Mouse (Mus musculus): ENCODE results near the gene Hmx3. TPM values are rescaled to one million over a fixed set of nuclear protein-coding genes. Genes with fewer than 3 reads are reported as not detected.

Hmx3 gene
- total RNA-seq, 2 experiments from 2014 or later = not detected

DNA sequence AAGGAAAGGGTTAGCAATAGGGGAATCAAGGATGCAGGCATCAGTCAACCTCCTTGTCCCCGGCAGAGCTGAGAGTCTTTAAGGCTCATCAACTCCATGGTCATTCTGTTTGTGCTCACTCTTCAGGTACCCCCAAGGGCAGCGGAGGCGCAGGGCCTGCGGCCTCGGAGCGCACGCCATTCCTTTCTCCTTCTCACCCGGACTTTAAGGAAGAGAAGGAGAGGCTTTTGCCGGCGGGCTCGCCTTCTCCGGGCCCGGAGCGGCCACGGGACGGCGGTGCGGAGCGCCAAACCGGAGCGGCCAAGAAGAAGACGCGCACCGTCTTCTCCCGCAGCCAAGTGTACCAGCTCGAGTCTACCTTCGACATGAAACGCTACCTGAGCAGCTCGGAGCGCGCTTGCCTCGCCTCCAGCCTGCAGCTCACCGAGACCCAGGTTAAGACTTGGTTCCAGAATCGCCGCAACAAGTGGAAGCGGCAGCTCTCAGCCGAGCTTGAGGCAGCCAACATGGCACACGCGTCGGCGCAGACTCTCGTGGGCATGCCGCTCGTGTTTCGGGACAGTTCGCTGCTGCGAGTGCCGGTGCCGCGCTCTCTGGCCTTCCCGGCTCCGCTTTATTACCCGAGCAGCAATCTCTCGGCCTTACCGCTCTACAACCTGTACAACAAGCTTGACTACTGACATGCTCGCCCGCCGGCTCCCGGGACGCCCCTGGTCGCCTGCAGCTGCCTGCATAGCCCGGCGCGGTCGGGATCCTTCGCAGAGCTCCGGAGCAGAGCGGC lies 12.8 kb downstream of the Hmx3 start:
- no peak for DNase-seq (ENCODE audit: low spot score in 2 of 2)
- intact Hi-C loops (cut with DNase I) = loop anchor here (2.0 kb wide), 1 partner anchor 15 kb away; no protein-coding TSS in a partner anchor

DNA sequence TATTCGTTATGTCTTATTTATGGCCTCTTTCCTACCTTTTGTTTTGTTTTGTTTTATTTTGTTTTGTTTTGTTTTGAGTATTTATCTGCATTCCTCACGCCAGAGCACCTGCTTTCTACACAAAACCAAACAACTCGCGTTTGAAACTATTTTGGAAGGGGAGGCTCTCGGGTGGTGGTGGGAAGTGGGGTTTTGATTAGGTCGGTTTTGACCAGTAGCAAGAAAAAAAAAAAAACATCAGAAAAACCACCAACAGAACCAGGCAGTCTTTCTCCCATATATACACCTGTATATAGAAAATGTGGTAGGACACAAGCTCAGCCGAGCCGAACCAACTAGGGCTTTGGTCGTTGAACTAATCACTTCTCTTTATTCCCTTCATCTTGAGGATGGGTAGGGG lies 13.4 kb downstream of the Hmx3 start:
- intact Hi-C loops (cut with DNase I) = loop anchor here (2.0 kb wide), 1 partner anchor 15 kb away; no protein-coding TSS in a partner anchor
- no peak for DNase-seq (ENCODE audit: low spot score in 2 of 2)

DNA sequence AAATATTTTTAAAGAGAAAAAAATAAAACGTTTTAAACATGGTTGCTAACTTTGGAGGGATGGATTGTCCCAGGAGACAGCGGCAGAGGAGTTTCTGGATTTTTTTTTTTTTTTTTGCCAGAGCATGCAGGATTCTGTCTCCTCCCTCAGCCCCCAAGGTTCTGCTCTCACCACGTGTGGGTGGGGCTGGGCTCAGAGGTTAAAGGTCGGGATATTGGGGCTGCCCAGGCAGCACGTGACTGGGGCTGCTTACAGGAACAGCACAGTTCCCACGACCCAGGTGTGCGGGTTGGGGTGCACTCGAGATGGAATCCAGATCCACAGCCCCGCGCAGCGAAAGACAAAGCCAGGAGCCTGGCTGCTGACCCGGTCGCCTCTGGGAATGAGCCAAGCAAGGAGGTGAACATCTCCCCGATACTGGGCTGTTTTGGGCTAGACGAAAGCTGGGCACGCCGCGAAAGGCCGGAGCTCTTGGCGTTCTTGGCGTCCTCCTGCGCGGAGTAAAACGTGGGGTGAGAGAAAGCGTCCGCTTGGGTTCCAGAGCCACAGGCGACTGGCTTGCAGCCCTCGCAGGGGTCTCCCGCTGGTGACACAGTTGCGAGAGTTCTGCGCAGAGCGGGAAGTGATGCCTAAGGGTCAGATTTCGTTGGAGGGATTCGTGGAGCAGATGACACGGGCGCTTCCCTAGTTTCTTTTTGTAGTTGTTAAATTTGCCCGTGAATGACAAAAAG lies 14.0 kb downstream of the Hmx3 start:
- intact Hi-C loops (cut with DNase I) = loop anchor here (2.0 kb wide), 1 partner anchor 16 kb away; no protein-coding TSS in a partner anchor
- DNase-seq (ENCODE audit: low spot score in 2 of 2) = no peak

DNA sequence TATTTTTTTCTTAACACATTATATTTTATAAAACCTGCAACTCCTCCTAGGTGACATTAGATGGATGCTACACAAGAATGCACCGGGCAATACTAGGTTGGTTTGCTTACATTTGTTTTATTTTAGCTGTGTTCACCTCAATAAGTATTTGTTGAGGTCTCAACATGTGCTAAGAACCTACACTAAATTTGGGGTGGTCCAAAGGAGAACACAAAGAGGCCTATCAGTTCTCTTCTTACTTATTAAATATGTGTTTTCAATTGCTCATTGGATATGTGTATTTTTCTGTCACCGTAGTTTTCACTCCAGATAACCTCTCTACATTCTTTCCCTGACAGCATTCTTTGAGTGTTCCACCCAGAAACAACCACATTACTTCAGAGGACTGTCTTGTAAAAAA lies 15.1 kb downstream of the Hmx3 start:
- intact Hi-C loops (cut with DNase I) = loop anchor here (2.0 kb wide), 1 partner anchor 17 kb away; no protein-coding TSS in a partner anchor
- no peak for DNase-seq (ENCODE audit: low spot score in 2 of 2)

DNA sequence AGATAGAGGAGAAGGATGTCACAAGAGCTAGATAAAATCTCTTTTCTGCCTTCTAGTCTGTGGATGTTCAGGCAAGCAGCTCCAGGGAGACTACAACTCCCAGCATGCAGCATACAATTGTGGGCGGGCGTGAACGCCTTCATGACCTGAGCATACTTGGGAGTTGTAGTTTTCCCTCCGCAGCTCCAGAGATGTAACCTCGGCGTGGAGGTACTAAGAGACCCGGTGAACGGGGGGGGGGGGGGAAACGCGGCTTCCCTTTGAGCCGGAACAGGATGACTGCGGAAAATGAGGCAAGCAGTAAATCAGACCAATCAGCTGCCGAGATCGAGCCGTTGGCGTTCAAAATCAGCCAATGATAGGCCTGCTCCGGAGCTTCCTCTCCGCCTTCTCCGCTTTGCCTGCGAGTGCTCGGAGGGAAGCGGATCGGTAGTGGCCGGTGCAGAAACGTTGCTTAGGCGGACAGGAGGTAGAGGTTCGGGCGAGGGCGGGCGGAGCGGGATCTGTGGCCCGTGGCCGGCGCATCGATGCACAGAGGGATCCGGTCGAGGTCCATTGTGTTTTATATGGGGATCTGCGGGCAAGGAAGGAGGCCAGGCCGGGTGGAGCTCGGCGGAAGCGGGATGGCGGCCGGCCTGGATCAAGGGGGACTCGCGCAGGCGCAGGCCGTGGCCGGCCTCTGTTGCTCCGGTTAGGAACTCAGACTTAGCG lies 17.5 kb downstream of the Hmx3 start, which contains the start of gene Bub3:
Bub3 (plus strand) TSS at position 237 of the 711 bp plus-strand sequence.
- peak; percentile 92 to 97 for DNase-seq (ENCODE audit: low spot score in 2 of 2)
- intact Hi-C loops (cut with DNase I) = loop anchor here (10.0 kb wide), 1 partner anchor 125 kb away; no protein-coding TSS in a partner anchor

DNA sequence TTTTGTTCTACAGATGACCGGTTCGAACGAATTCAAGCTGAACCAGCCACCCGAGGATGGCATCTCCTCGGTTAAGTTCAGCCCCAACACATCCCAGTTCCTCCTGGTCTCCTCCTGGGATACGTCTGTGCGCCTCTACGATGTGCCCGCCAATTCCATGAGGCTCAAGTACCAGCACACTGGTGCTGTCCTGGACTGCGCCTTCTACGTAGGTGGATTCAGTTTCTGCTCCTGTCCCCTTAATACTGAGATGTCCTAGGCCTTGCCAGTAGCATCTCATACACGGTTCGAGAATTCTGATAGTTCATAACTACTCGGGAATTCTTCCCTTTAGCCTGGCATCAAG lies 18.0 kb downstream of the Hmx3 start:
- intact Hi-C loops (cut with DNase I) = loop anchor here (10.0 kb wide), 1 partner anchor 126 kb away; no protein-coding TSS in a partner anchor
- no peak for DNase-seq (ENCODE audit: low spot score in 2 of 2)

DNA sequence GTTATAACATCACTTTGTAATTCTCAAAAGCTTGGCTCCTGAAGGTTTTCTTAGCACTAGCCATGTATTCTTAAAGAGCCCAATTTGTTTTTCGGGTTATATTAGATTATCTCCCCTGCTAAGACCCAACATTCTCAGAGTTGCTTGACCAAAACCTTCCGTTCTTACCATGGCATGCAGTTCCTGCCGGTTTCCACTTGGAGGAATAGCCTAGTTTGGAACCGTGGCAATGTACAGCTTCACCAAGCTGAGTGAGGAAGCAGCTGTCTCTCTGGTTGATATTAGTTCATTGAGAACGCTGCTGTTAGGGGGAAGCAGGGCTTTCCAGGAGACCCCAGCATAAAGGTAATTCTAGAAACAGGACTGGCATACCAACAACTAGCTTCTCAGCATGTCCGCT lies 32.6 kb downstream of the Hmx3 start:
- intact Hi-C loops (cut with DNase I) = loop anchor here (10.0 kb wide), 1 partner anchor 170 kb away; no protein-coding TSS in a partner anchor
- no peak for DNase-seq (ENCODE audit: low spot score in 2 of 2)

DNA sequence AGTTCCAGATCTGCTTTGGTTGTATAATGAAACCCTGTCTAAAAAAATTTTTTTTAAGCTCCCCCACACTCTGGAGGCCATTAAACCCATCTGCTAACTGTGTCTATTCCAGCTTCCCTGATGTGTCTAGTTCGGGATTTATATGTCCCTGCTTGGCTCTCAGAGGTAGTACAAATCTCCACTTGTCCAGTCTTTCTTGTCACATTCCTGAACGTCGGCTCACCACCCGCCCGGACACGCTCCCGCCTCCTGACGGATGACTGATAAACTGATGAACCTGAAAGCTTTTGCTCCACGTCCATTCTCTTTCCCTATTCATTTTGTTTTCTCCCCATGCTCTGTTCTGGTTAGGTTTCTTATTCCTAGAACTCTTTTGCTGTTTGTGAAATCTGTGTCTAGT lies 39.5 kb downstream of the Hmx3 start:
- no peak for DNase-seq (ENCODE audit: low spot score in 2 of 2)
- intact Hi-C loops (cut with DNase I) = no loop called here

DNA sequence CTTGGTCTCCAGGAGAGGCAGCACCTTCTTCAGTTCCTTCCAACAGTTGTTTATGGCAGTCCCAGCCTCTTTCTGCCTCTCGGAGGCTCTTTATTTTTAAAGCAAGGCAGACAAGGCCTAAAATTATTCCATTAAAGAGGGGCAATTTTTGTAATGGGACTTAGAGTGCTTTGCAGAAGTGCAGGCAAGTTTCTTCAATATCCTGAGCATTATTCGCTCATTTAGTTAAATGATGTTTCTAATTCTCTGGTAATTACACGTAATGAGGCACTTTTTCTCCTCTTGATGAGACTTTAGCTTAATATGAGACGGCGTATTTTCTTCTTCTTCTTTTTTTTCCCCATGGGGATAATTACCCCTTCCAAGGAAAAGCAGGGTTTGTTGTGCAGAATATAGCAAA lies 42.9 kb downstream of the Hmx3 start:
- DNase-seq (ENCODE audit: low spot score in 2 of 2) = no peak
- intact Hi-C loops (cut with DNase I) = no loop called here

Other genes starting within 250 kb of the Hmx3 start
- under 1 TPM; 0.15 to 0.20 TPM for gene Cuzd1, start 220.6 kb upstream of the Hmx3 start, total RNA-seq (2021)
- under 1 TPM in 1 of 2 experiments, not detected in 1; 0.89 TPM for gene Fam24b, start 213.4 kb upstream of the Hmx3 start, total RNA-seq (2021)
- gene Fam24a, start 209.0 kb upstream of the Hmx3 start, total RNA-seq (2021) = not detected
- gene 2310057M21Rik, start 180.1 kb upstream of the Hmx3 start, total RNA-seq (2021) = 10 to 100 TPM; 21.7 to 26.0 TPM
- 10 to 100 TPM; 40.9 to 49.8 TPM for gene Pstk, start 171.7 kb upstream of the Hmx3 start, total RNA-seq (2021)
- 10 to 100 TPM; 45.1 to 45.9 TPM for gene Ikzf5, start 132.3 kb upstream of the Hmx3 start, total RNA-seq (2021)
- 10 to 100 TPM; 68.4 to 68.8 TPM for gene Acadsb, start 132.3 kb upstream of the Hmx3 start, total RNA-seq (2021)
- not detected for gene Hmx2, start 5.9 kb downstream of the Hmx3 start, total RNA-seq (2021)
- 10 to 100 TPM; 55.4 to 56.8 TPM for gene Bub3, start 17.4 kb downstream of the Hmx3 start, total RNA-seq (2021)

Data from left cerebral cortex, postnatal 14 days (tissue).